Comparison of ENCODE assay signal across 11 mouse cellular contexts in the genomic region with DNA sequence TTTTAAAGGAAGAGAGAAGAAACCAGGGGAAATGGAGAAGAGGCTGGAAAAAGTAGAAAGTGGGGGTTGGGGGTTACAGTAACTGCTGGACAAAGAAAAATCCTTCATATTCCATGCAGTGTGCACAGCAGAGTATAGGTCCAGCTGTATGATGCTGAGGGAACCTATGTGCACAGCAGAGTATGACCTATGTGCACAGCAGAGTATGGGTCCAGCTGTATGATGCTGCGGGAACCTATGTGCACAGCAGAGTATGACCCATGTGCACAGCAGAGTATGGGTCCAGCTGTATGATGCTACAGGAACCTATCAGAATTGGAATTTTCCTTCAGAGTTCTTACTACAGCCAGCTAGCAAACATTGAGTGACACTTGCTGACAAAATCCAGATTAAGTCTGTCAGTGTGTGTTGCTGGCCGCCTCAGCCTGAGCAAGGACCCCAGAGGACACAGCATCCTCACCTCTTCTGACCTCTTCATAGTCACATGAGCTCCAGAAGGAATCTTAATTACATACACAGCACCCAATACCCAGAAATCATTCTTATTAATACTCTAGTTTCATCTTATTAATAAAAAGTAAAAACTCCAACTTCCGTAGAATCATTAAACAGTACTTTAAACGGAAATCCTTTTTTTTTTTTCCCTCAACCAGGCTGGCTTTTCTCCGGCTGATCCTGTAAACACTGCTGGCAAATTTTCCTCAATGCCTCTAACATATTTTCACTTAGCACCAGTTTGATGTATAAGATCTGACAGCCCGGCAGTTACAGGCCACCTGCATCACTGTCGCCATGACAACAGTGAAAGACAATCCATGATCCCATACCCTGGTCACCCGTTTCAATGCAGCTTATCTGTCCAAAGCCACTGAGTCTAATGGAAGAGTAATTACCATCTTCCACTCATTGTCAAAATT. TPM values are rescaled to one million over a fixed set of nuclear protein-coding genes. Genes with fewer than 3 reads are reported as not detected.
A peak's percentile ranks its signal among the peaks of the same experiment; 100 is the strongest.
DNase-seq lines count a peak whose midpoint lies in the region; ATAC-seq and TF ChIP-seq lines count a peak whose summit lies in the region.
"Had no signal": no experiment of that assay in that cellular context is flagged by ENCODE, and none has a peak within 500 bp of the region (broad histone marks: within the 10 kb centered on the region; RNA-seq: fewer than 3 reads in every experiment).

No protein-coding gene starts in this region.

- H3K36me3 ChIP-seq in neural tube, embryonic 11.5 days (ENCODE audit: control insufficient read depth, insufficient read depth, low read length) = no peaks in the 10 kb centered on the region
- H3K36me3 ChIP-seq in embryonic facial prominence, embryonic 12.5 days = no peaks in the 10 kb centered on the region
- no peaks in the 10 kb centered on the region for H3K36me3 ChIP-seq in hindbrain, embryonic 16.5 days (ENCODE audit: control insufficient read depth, insufficient read depth, low read length)
- no peaks in the 10 kb centered on the region for H3K36me3 ChIP-seq in intestine, postnatal 0 days (ENCODE audit: control insufficient read depth, insufficient read depth)
- H3K36me3 ChIP-seq: liver, embryonic 13.5 days had no signal

- peak overlapping the region; percentile 3; the same call in 1 of the 2 replicates for H3K27ac ChIP-seq in neural tube, embryonic 11.5 days (ENCODE audit: low read depth, low read length)
- no peak overlapping the region for H3K27ac ChIP-seq in embryonic facial prominence, embryonic 12.5 days
- no peak overlapping the region; the same call in 1 of the 2 replicates for H3K27ac ChIP-seq in hindbrain, embryonic 16.5 days (ENCODE audit: low read depth, low read length)
- no peak overlapping the region for H3K27ac ChIP-seq in intestine, postnatal 0 days (ENCODE audit: low read depth, low read length)
- H3K27ac ChIP-seq: liver, embryonic 13.5 days had no signal

- ATAC-seq in neural tube, embryonic 11.5 days (ENCODE audit: insufficient read depth, low FRiP score, low TSS enrichment) = peak; percentile 35; the same call in 1 of the 2 replicates
- ATAC-seq in embryonic facial prominence, embryonic 12.5 days (ENCODE audit: insufficient number of reproducible peaks, insufficient read depth, low FRiP score, low TSS enrichment) = peak; percentile 53; the same call in 1 of the 2 replicates
- peak; percentile 73 for ATAC-seq in hindbrain, embryonic 16.5 days
- no peak for ATAC-seq in intestine, postnatal 0 days

- no peak overlapping the region for H3K9ac ChIP-seq in neural tube, embryonic 11.5 days (ENCODE audit: low read length)
- H3K9ac ChIP-seq in embryonic facial prominence, embryonic 12.5 days = no peak overlapping the region
- peak overlapping the region; percentile 17; the same call in 1 of the 2 replicates for H3K9ac ChIP-seq in hindbrain, embryonic 16.5 days (ENCODE audit: low read depth, low read length)
- H3K9ac ChIP-seq in intestine, postnatal 0 days (ENCODE audit: low read depth, low read length) = no peak overlapping the region
- H3K9ac ChIP-seq: liver, embryonic 13.5 days had no signal

- no peaks in the 10 kb centered on the region for H3K9me3 ChIP-seq in neural tube, embryonic 11.5 days (ENCODE audit: control insufficient read depth, low read length)
- H3K9me3 ChIP-seq in embryonic facial prominence, embryonic 12.5 days = no peaks in the 10 kb centered on the region
- H3K9me3 ChIP-seq in hindbrain, embryonic 16.5 days (ENCODE audit: control insufficient read depth, low read length) = no peaks in the 10 kb centered on the region
- no peaks in the 10 kb centered on the region for H3K9me3 ChIP-seq in intestine, postnatal 0 days (ENCODE audit: control insufficient read depth)
- H3K9me3 ChIP-seq: liver, embryonic 13.5 days had no signal

- no peak for TF ChIP-seq CTCF in intestine, postnatal 0 days (IDR thresholded peaks at IDR 0.05; ENCODE audit: low read depth)

- H3K4me3 ChIP-seq in neural tube, embryonic 11.5 days (ENCODE audit: low read depth, low read length) = no peak overlapping the region
- no peak overlapping the region for H3K4me3 ChIP-seq in embryonic facial prominence, embryonic 12.5 days
- no peak overlapping the region for H3K4me3 ChIP-seq in hindbrain, embryonic 16.5 days (ENCODE audit: low read length)
- H3K4me3 ChIP-seq in intestine, postnatal 0 days (ENCODE audit: low read depth, low read length) = no peak overlapping the region
- H3K4me3 ChIP-seq: liver, embryonic 13.5 days had no signal

- peaks cover 9% of the 10 kb centered on the region; the same call in 1 of the 2 replicates for H3K4me1 ChIP-seq in neural tube, embryonic 11.5 days (ENCODE audit: control insufficient read depth, insufficient read depth, low read length)
- H3K4me1 ChIP-seq in embryonic facial prominence, embryonic 12.5 days = peaks cover 32% of the 10 kb centered on the region
- peaks cover 12% of the 10 kb centered on the region for H3K4me1 ChIP-seq in hindbrain, embryonic 16.5 days (ENCODE audit: control insufficient read depth, insufficient read depth, low read depth, low read length)
- H3K4me1 ChIP-seq in intestine, postnatal 0 days (replicated peaks; ENCODE audit: control insufficient read depth, insufficient read depth, low read length) = peaks cover 4% of the 10 kb centered on the region; the same call in 1 of the 2 replicates

- H3K27me3 ChIP-seq in neural tube, embryonic 11.5 days (ENCODE audit: control insufficient read depth, insufficient read depth, low read length) = no peaks in the 10 kb centered on the region
- H3K27me3 ChIP-seq in embryonic facial prominence, embryonic 12.5 days = no peaks in the 10 kb centered on the region
- no peaks in the 10 kb centered on the region for H3K27me3 ChIP-seq in hindbrain, embryonic 16.5 days (replicated peaks; ENCODE audit: control insufficient read depth, insufficient read depth, low read length)
- no peaks in the 10 kb centered on the region for H3K27me3 ChIP-seq in intestine, postnatal 0 days (replicated peaks; ENCODE audit: control insufficient read depth, insufficient read depth, low read length)
- H3K27me3 ChIP-seq: liver, embryonic 13.5 days had no signal

- H3K4me2 ChIP-seq in neural tube, embryonic 11.5 days (ENCODE audit: low read depth) = no peak overlapping the region
- no peak overlapping the region for H3K4me2 ChIP-seq in embryonic facial prominence, embryonic 12.5 days (replicated peaks)
- H3K4me2 ChIP-seq in hindbrain, embryonic 16.5 days (ENCODE audit: low read length) = no peak overlapping the region
- H3K4me2 ChIP-seq in intestine, postnatal 0 days (replicated peaks; ENCODE audit: low read depth) = no peak overlapping the region
- H3K4me2 ChIP-seq: liver, embryonic 13.5 days had no signal

- DNase-seq in neural tube, embryonic 11.5 days (ENCODE audit: low spot score) = peak; percentile 45
- DNase-seq in neural tube, embryonic 10.5 days (ENCODE audit: extremely low spot score, low spot score) = no peak
- peak; percentile 92 for DNase-seq in retina, embryonic 14.5 days (ENCODE audit: low spot score)
- no peak for DNase-seq in layer of hippocampus, adult 11-12 months (ENCODE audit: low spot score)
- DNase-seq in adrenal gland, adult 8-10 months = no peak
- DNase-seq: gastrocnemius, postnatal 25 days; layer of hippocampus, adult 9-11 months; liver, embryonic 13.5 days had no signal

- WGBS in neural tube, embryonic 11.5 days = 54% methylated on average over 8 of the region's 8 CpGs
- 33% methylated on average over 8 of the region's 8 CpGs for WGBS in embryonic facial prominence, embryonic 12.5 days
- WGBS in hindbrain, embryonic 16.5 days = 34% methylated on average over 8 of the region's 8 CpGs
- WGBS in intestine, postnatal 0 days = 58% methylated on average over 8 of the region's 8 CpGs

RNA-seq across cellular contexts. Expression of gene Maml3, which starts 43.1 kb away (rescaled TPM):
- 7.8 and 8.1 TPM in 2 replicates for polyA plus RNA-seq in neural tube, embryonic 11.5 days (2014; fragmentation: Nextera tagmentation; extraction: Ambion mirVana)
- 6.4 TPM in 2 replicates for polyA plus RNA-seq in embryonic facial prominence, embryonic 12.5 days (2016; fragmentation: Nextera tagmentation; extraction: Ambion mirVana)
- polyA plus RNA-seq in hindbrain, embryonic 16.5 days (2015; fragmentation: Nextera tagmentation; extraction: Ambion mirVana) = 5.2 and 6.2 TPM in 2 replicates
- polyA plus RNA-seq in intestine, postnatal 0 days (2015; fragmentation: Nextera tagmentation; extraction: Ambion mirVana) = 2.0 and 2.1 TPM in 2 replicates
- total RNA-seq in adrenal gland, adult 8-10 months (2022) = 10 to 100 TPM in 2 of 4 experiments, 1 to 10 TPM in 2; 6.2 to 15.8 (median 10.0) TPM

Comparison
In these comparisons a context has a peak if more than half of its experiments do, and no peak if none do; other contexts are left out.
1. DNase-seq: peak in neural tube, embryonic 11.5 days (single experiment) and retina, embryonic 14.5 days (single experiment); none in neural tube, embryonic 10.5 days (single experiment), layer of hippocampus, adult 11-12 months (single experiment) and adrenal gland, adult 8-10 months (single experiment).